Mouse (Mus musculus): ENCODE measurements around the gene Hunk.

GRCm38 (mm10) chr16:90496930-90497329 lies 111.1 kb downstream of the Hunk start:
- no peak for TF ChIP-seq CTCF (conservative IDR thresholded peaks at IDR 0.05; ENCODE audit: low read length)
- TF ChIP-seq POU5F1 (IDR thresholded peaks at IDR 0.05; ENCODE audit: borderline replicate concordance, low read length) = no peak
- no peak for TF ChIP-seq NANOG (IDR thresholded peaks at IDR 0.05; ENCODE audit: borderline replicate concordance, low read length)

Data from E14TG2a.4 (cell line).